Mouse (Mus musculus): ENCODE measurements around the gene Gm15294.

DNA sequence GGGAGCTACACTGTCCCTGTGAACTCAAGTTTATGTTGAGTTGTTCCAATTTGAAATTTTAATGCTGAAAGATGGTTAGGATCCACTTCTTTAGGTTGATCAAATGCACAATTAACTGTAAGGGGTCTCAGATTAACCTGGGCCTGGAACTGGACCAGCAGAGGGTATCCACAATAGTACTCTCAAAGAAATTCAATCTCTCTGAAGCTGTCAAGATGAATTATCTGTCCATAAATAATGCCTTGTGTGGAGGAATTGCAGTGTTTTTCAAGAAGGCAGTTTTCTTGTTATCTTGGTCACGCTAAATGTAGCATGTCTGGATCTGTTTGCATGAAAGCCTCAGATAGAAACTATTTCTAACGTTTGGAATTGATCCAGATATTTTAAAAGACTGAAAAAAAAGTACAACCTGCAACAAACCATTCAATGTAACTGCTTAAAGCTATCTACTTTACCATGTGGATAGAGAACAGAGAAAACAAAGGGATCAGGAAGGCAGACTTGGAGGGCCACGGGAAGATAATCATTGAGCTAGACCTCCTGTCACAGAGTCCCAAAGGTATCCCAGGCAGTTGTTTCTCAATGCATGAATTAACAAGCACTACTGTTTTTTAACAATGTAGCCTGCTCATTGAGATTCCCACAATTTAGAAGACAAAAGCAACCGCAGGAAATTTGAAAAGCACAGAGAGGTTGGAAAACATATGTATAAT is 9.5 kb upstream of the Gm15294 start:
- no peak for TF ChIP-seq CEBPB (IDR thresholded peaks at IDR 0.05; ENCODE audit: low read depth)
- TF ChIP-seq CTCF (IDR thresholded peaks at IDR 0.05; ENCODE audit: control insufficient read depth, insufficient read depth, insufficient read length), result no peak
- no peak for TF ChIP-seq MYOD1 (IDR thresholded peaks at IDR 0.05; ENCODE audit: control insufficient read depth, insufficient read length, low read depth)
- no peak for TF ChIP-seq USF1 (IDR thresholded peaks at IDR 0.05; ENCODE audit: low read depth)
- TF ChIP-seq MAX (IDR thresholded peaks at IDR 0.05), result no peak
- no peak for TF ChIP-seq FOSL1 (IDR thresholded peaks at IDR 0.05; ENCODE audit: insufficient read depth, low read length, poor library complexity, severe bottlenecking)

Data from C2C12 (cell line).